Mouse (Mus musculus): ENCODE data around the gene Jazf1. TPM values are rescaled to one million over a fixed set of nuclear protein-coding genes. Genes with fewer than 3 reads are reported as not detected.

Jazf1 gene
- polyA plus RNA-seq, 1 experiment, result not detected

DNA sequence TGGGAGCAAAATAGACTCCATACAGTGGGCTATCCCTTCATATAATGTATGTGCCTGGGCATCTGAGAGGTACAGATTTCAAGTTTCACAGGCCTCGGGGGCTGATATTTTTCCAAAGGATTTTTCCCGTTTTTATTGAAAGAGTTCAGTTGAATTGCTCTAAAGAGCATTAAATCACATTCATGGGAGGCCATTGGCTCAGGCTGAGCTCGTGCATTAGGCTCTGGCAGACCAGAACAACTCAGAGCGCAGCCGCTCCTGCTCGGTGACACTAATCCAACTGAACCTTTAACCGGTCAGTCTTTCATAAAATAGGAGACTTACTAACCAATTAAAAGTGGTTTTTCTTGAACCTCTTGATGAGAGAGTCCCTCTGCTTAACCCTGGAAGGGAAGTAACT, 245.4 kb downstream of the Jazf1 start:
- Histone ChIP-seq H3K27me3 (ENCODE audit: control insufficient read depth) (no peaks in the 10 kb centered on the region), H3K4me1 (ENCODE audit: control insufficient read depth) (no peaks in the 10 kb centered on the region), H3K9me3 (ENCODE audit: control insufficient read depth, low read length) (no peaks in the 10 kb centered on the region), H3K4me3 (replicated peaks) (no peak overlapping the region), H3K36me3 (ENCODE audit: control insufficient read depth) (no peaks in the 10 kb centered on the region)
- TF ChIP-seq GATA1 (IDR thresholded peaks at IDR 0.05; ENCODE audit: low read length), result no peak
- TF ChIP-seq TAL1 (IDR thresholded peaks at IDR 0.05; ENCODE audit: low read length), result no peak

GRCm38 (mm10) chr6:52822625-52823024, 245.8 kb downstream of the Jazf1 start:
- Histone ChIP-seq H3K36me3 (ENCODE audit: control insufficient read depth) (no peaks in the 10 kb centered on the region), H3K4me3 (replicated peaks) (no peak overlapping the region), H3K4me1 (ENCODE audit: control insufficient read depth) (no peaks in the 10 kb centered on the region), H3K27me3 (ENCODE audit: control insufficient read depth) (no peaks in the 10 kb centered on the region), H3K9me3 (ENCODE audit: control insufficient read depth, low read length) (no peaks in the 10 kb centered on the region)
- no peak for TF ChIP-seq GATA1 (IDR thresholded peaks at IDR 0.05; ENCODE audit: low read length)
- no peak for TF ChIP-seq TAL1 (IDR thresholded peaks at IDR 0.05; ENCODE audit: low read length)

DNA sequence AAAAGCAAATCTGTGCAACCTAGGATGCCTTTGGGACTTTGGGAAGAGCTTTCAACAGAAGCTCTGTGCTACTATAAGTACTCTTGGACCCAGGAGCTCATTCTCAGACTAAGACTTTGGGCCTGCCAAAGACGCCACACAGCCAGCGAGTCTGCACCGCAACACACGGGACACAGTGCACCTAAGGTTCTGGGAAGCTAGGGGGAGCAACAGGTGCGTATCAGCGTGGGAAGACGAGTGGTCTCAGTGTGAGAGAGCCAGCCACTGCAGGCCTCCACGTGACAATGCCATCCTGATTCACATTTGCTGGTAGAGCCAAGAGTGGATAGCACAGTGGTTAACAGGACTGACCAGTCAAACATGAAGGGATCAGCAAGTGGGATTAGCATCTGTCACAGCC, 249.1 kb downstream of the Jazf1 start:
- H3K4me1 ChIP-seq (ENCODE audit: control insufficient read depth), result no peaks in the 10 kb centered on the region
- no peaks in the 10 kb centered on the region for H3K27me3 ChIP-seq (ENCODE audit: control insufficient read depth)
- TF ChIP-seq TAL1 (IDR thresholded peaks at IDR 0.05; ENCODE audit: low read length) (no peak), GATA1 (IDR thresholded peaks at IDR 0.05; ENCODE audit: low read length) (no peak)
- no peaks in the 10 kb centered on the region for H3K36me3 ChIP-seq (ENCODE audit: control insufficient read depth)
- no peak overlapping the region for H3K4me3 ChIP-seq (replicated peaks)
- H3K9me3 ChIP-seq (ENCODE audit: control insufficient read depth, low read length), result no peaks in the 10 kb centered on the region

GRCm38 (mm10) chr6:52818041-52818440, 250.4 kb downstream of the Jazf1 start:
- H3K9me3 ChIP-seq (ENCODE audit: control insufficient read depth, low read length), result no peaks in the 10 kb centered on the region

GRCm38 (mm10) chr6:52817203-52817874, 251.1 kb downstream of the Jazf1 start:
- Histone ChIP-seq H3K27me3 (ENCODE audit: control insufficient read depth) (no peaks in the 10 kb centered on the region), H3K9me3 (ENCODE audit: control insufficient read depth, low read length) (no peaks in the 10 kb centered on the region), H3K4me1 (ENCODE audit: control insufficient read depth) (no peaks in the 10 kb centered on the region), H3K36me3 (ENCODE audit: control insufficient read depth) (no peaks in the 10 kb centered on the region), H3K4me3 (replicated peaks) (no peak overlapping the region)
- TF ChIP-seq TAL1 (IDR thresholded peaks at IDR 0.05; ENCODE audit: low read length), result no peak
- no peak for TF ChIP-seq GATA1 (IDR thresholded peaks at IDR 0.05; ENCODE audit: low read length)

More at GRCm38 (mm10) chr6:52818041-52818440, 250.4 kb downstream of the Jazf1 start:
- H3K27me3 ChIP-seq (ENCODE audit: control insufficient read depth), result no peaks in the 10 kb centered on the region
- no peak overlapping the region for H3K4me3 ChIP-seq (replicated peaks)
- TF ChIP-seq TAL1 (IDR thresholded peaks at IDR 0.05; ENCODE audit: low read length), result no peak
- TF ChIP-seq GATA1 (IDR thresholded peaks at IDR 0.05; ENCODE audit: low read length), result no peak
- H3K4me1 ChIP-seq (ENCODE audit: control insufficient read depth), result no peaks in the 10 kb centered on the region
- H3K36me3 ChIP-seq (ENCODE audit: control insufficient read depth), result no peaks in the 10 kb centered on the region

DNA sequence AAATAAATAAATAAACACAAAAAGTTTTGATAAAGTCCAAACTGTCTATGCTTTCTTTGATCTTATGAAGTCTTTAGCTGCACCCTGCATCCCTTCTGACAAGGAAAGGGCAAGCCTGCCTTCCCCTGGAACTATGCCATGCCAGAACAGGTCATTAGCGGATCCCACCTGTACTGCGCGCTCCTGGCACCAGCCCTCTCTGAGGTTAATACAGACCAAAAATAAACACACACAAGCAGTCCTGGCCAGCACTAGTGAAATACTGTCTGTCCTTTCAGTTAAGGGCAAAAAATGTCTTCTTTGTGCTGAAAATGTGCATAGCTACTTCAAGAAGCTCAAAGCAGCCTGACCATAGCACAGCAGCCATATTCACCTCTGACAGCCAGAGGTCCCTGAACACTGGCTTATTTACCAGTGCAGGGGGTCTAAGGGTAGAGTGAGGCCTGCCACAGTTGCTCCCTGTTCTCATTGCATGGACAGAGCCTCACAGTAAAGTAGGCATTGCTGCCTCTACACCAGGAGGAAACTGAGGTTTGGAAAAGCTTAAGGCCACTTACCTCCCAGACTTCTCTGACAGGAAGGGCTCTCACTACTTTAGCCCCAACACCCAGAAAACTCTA, 263.1 kb downstream of the Jazf1 start:
- H3K4me3 ChIP-seq (replicated peaks), result no peak overlapping the region
- TF ChIP-seq TAL1 (IDR thresholded peaks at IDR 0.05; ENCODE audit: low read length) (no peak), GATA1 (IDR thresholded peaks at IDR 0.05; ENCODE audit: low read length) (no peak)
- H3K9me3 ChIP-seq (ENCODE audit: control insufficient read depth, low read length), result no peaks in the 10 kb centered on the region
- H3K4me1 ChIP-seq (ENCODE audit: control insufficient read depth), result no peaks in the 10 kb centered on the region
- no peaks in the 10 kb centered on the region for H3K27me3 ChIP-seq (ENCODE audit: control insufficient read depth)
- no peaks in the 10 kb centered on the region for H3K36me3 ChIP-seq (ENCODE audit: control insufficient read depth)

DNA sequence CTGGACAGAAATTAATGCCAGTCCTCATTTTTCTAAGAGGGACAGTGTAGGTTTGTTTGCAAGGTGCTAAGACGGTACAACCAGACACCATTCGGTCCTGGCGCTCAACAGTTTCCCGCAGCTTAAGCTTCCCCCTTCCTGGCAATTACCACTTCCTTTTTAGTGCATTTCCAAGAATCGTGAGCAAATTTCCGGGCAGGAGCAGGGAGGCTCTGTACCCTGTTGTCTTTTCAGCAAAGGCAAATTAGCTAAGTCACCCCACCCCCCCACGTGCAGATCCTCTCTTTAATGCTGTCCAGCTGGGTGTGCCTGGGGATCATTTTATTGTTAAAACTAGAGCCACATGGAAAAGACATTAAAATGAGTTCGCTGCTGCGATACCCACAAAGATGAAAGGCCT, 266.2 kb downstream of the Jazf1 start:
- Histone ChIP-seq H3K36me3 (ENCODE audit: control insufficient read depth) (no peaks in the 10 kb centered on the region), H3K9me3 (ENCODE audit: control insufficient read depth, low read length) (peaks cover 3% of the 10 kb centered on the region), H3K4me1 (ENCODE audit: control insufficient read depth) (no peaks in the 10 kb centered on the region), H3K27me3 (ENCODE audit: control insufficient read depth) (no peaks in the 10 kb centered on the region), H3K4me3 (replicated peaks) (no peak overlapping the region)
- TF ChIP-seq TAL1 (IDR thresholded peaks at IDR 0.05; ENCODE audit: low read length), result no peak
- TF ChIP-seq GATA1 (IDR thresholded peaks at IDR 0.05; ENCODE audit: low read length), result no peak

GRCm38 (mm10) chr6:52797252-52797800, 271.1 kb downstream of the Jazf1 start:
- TF ChIP-seq GATA1 (IDR thresholded peaks at IDR 0.05; ENCODE audit: low read length) (no peak), TAL1 (IDR thresholded peaks at IDR 0.05; ENCODE audit: low read length) (no peak)
- Histone ChIP-seq H3K4me1 (ENCODE audit: control insufficient read depth) (no peaks in the 10 kb centered on the region), H3K36me3 (ENCODE audit: control insufficient read depth) (no peaks in the 10 kb centered on the region), H3K9me3 (ENCODE audit: control insufficient read depth, low read length) (peaks cover 3% of the 10 kb centered on the region), H3K4me3 (replicated peaks) (no peak overlapping the region), H3K27me3 (ENCODE audit: control insufficient read depth) (no peaks in the 10 kb centered on the region)

DNA sequence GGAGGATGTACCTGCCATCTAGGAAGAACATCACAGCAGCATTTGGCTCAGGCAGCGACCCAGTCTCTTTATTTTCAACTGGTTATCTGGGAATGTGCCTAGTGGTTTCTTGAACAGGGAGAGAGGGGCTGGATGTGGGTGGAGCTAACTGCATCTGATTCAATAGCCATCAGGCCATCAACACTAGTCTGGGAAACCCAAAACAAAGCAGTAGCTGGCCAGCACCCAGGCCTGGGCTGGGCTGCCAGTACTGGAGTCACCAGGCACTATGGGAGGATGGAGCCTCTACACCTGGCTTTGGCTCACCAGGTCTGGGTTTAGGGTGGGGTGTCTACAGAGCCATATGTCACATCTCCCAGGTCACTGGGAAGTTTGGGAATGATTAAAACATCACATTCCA, 271.7 kb downstream of the Jazf1 start:
- H3K27me3 ChIP-seq (ENCODE audit: control insufficient read depth), result no peaks in the 10 kb centered on the region
- H3K4me3 ChIP-seq (replicated peaks), result no peak overlapping the region
- peaks cover 3% of the 10 kb centered on the region for H3K9me3 ChIP-seq (ENCODE audit: control insufficient read depth, low read length)
- TF ChIP-seq TAL1 (IDR thresholded peaks at IDR 0.05; ENCODE audit: low read length), result no peak
- TF ChIP-seq GATA1 (IDR thresholded peaks at IDR 0.05; ENCODE audit: low read length), result no peak
- no peaks in the 10 kb centered on the region for H3K4me1 ChIP-seq (ENCODE audit: control insufficient read depth)
- no peaks in the 10 kb centered on the region for H3K36me3 ChIP-seq (ENCODE audit: control insufficient read depth)
